Mouse (Mus musculus) heart, adult 2 months (tissue): ENCODE data around the gene Slc38a6.

Source experiments
- CTCF ChIP-seq: fragments of 200-600 bp; IDR thresholded peaks from 2 replicates; pipeline ENCODE4 v1.8.1; 2022; ENCODE audit warnings: antibody characterized with exemption, mild to moderate bottlenecking, moderate library complexity
- POLR2A ChIP-seq: fragments of 200-500 bp; IDR thresholded peaks from 2 replicates; pipeline ENCODE4 v1.6.1; 2011; ENCODE audit warnings: mild to moderate bottlenecking, low read depth, low read length, control low read depth; ENCODE audit not compliant: insufficient read depth

- TF ChIP-seq POLR2A = no peak
- TF ChIP-seq CTCF = no peak
These were observed 84.6 kb downstream of the Slc38a6 start for GRCm38 (mm10) chr12:73371132-73371531.
